Mouse (Mus musculus) thymus, adult 2 months (tissue): ENCODE measurements around the gene Pum1.

Experiments
- CTCF ChIP-seq: fragments of 200-500 bp; IDR thresholded peaks from 2 replicates; pipeline ENCODE4 v1.5.1; 2012; ENCODE audit warnings: mild to moderate bottlenecking, control low read depth, low read length, moderate library complexity, borderline replicate concordance; ENCODE audit not compliant: control insufficient read depth, poor library complexity, insufficient read depth; ENCODE audit errors: extremely low read depth
- POLR2A ChIP-seq: fragments of 200-500 bp; IDR thresholded peaks from 2 replicates; pipeline ENCODE4 v1.6.1; 2012; ENCODE audit warnings: mild to moderate bottlenecking, low read length, control low read depth, moderate library complexity; ENCODE audit not compliant: control insufficient read depth, poor library complexity, insufficient read depth; ENCODE audit errors: extremely low read depth

DNA sequence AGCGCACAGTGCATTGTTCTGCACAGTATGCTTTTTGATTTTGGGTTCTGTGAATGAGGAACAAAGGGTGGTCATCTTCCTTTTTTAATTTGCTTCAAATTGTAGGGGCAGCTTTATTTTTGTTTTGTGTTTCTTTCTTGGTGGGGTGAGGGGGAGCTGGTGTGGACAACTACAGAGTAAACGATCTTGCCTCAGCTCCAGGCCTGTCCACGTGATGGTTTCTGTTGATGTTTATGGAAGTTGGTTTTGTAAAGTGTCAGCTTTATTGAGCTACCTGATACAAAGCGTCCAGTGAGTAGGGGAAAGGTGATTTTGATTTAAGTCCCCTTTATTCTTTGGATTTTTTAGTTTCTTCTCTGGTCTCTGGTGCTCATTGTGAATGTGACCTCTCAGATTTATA lies 72.8 kb downstream of the Pum1 start:
- TF ChIP-seq POLR2A (no peak), CTCF (no peak)
